Mouse (Mus musculus): ENCODE results near the gene Anapc13. TPM values are rescaled to one million over a fixed set of nuclear protein-coding genes. Genes with fewer than 3 reads are reported as not detected.
A peak's percentile ranks its signal among the peaks of the same experiment; 100 is the strongest.

The Anapc13 gene
- polyA plus RNA-seq (2016; fragmentation: Nextera tagmentation; extraction: Ambion mirVana), result 183 and 186 TPM in 2 replicates

DNA sequence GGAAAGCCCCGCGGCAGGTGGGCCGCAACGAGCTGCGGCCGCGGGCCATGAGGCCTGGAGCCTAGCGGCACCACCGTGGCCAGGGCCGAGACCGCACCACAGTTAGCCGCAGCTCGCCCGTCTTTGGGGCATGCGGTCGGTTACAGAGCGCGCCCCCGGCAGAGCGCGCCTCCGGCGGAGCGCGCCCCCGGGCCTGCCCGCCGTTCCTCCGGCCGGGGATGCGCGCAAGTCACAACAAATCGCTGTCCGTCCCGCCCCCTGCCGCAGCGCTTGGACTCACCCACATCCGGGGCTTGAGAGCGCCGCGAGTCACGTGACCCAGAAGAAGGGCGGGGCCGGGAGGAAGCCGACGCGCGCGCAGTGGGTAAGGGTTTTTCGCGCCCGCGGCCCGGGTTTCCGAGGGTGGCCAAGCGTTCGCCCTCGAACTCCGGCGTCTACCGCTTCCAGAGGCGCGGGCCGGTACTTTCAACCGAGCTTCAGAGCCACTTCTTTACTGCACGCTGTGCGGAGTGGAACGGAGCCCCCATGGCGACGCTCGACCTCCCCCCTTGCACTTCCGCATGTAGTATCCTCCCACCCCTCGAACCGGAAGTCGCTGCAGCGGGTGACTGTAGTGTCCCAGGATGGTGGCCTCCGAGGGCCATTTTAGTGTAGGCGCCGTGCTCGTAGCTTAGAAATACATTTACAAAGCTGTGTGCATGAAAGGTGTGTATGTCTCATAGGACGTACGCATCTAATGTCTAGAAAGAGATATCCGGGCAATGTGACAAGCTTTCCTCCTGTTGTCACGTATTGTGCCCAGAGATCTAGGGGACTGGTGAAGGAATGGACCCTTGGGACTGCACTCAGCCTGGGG lies at the start of gene Anapc13, which contains the start of gene Cep63:
TSS of gene Anapc13 (plus strand) at position 314 of the 856 bp plus-strand sequence.
TSS of gene Cep63 (minus strand) at position 552 of the 856 bp plus-strand sequence.
- peak; percentile 98 for DNase-seq (ENCODE audit: low spot score)
- WGBS, result under 1% methylated on average over 80 of the region's 84 CpGs
- H3K27me3 ChIP-seq (ENCODE audit: insufficient read depth, poor library complexity, severe bottlenecking), result no peaks in the 10 kb centered on the region
- H3K9me3 ChIP-seq, result no peaks in the 10 kb centered on the region
- peaks cover 5% of the 10 kb centered on the region; the same call in 1 of the 2 replicates for H3K36me3 ChIP-seq
- peak within 1 kb of the TSS; percentile 99 for H3K27ac ChIP-seq
- peak within 1 kb of the TSS; percentile 95 for H3K4me3 ChIP-seq
- peaks cover 17% of the 10 kb centered on the region for H3K4me1 ChIP-seq

- Histone ChIP-seq H3K27me3 (ENCODE audit: insufficient read depth, poor library complexity, severe bottlenecking) (no peaks in the 10 kb centered on the region), H3K4me1 (peaks cover 4% of the 10 kb centered on the region), H3K9me3 (no peaks in the 10 kb centered on the region), H3K4me3 (no peak overlapping the region), H3K27ac (0 out of 2 replicates have a peak overlapping the region, but pooled peaks have one; percentile 32), H3K36me3 (no peaks in the 10 kb centered on the region)
- 68% methylated on average over 5 of the region's 5 CpGs for WGBS
- no peak for DNase-seq (ENCODE audit: low spot score)
Observed at GRCm38 (mm10) chr9:102577480-102577879, 48.6 kb upstream of the Anapc13 start.

DNA sequence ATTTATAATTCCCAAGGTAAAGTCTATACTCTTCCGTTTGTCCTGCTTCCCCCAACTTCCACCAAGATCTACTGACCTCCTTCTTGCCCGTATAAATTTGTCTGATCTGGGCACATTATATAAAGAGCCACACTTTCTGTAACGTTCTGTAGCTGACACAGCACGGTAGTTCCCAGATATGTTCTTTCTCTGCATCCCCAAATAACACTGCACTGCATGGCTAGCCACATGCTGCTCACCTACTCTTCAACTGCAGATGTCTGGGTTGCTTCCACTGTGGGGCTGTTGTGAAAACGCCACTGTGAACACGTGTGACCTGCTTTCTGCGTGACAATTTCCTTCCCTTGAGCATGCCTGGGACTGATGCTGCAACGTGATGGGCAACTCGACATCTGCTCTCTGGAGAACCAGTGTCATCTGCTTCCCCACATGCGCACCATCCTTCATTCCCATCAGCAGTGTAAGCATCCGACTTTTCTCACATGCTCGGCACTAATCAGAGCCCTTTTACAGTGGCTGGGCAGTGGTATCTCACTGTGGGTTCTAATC lies 44.1 kb upstream of the Anapc13 start:
- 77% methylated on average over 12 of the region's 12 CpGs for WGBS

DNA sequence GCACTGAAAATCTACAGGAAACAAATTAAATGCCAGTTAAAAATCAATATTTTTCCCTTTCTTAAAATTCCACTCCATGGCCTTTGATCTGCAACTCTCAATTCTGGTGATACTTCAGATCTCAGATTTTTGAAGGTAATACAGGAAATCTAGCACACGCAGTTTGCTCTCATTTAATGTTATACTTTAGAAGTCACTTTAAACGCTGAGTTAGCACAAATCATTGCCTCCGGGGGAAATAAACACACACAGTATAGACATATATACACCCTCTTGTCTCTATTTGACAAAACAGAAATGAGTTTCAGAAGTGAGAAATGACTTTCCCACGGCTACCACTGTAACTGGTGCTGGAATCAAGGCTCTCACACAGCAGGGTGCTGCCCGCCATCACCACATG lies 38.7 kb upstream of the Anapc13 start:
- Histone ChIP-seq H3K27ac (no peak overlapping the region), H3K27me3 (ENCODE audit: insufficient read depth, poor library complexity, severe bottlenecking) (no peaks in the 10 kb centered on the region), H3K36me3 (peaks cover 36% of the 10 kb centered on the region), H3K4me3 (no peak overlapping the region), H3K4me1 (no peaks in the 10 kb centered on the region), H3K9me3 (no peaks in the 10 kb centered on the region)
- no peak for DNase-seq (ENCODE audit: low spot score)
- 93% methylated on average over 5 of the region's 5 CpGs for WGBS

More for the DNA sequence above, 44.1 kb upstream of the Anapc13 start:
- no peak for DNase-seq (ENCODE audit: low spot score)
- H3K36me3 ChIP-seq, result peaks cover 23% of the 10 kb centered on the region
- H3K27me3 ChIP-seq (ENCODE audit: insufficient read depth, poor library complexity, severe bottlenecking), result no peaks in the 10 kb centered on the region
- peaks cover 4% of the 10 kb centered on the region for H3K4me1 ChIP-seq
- no peaks in the 10 kb centered on the region for H3K9me3 ChIP-seq
- no peak overlapping the region for H3K27ac ChIP-seq
- H3K4me3 ChIP-seq, result no peak overlapping the region

- Histone ChIP-seq H3K36me3 (peaks cover 22% of the 10 kb centered on the region), H3K9me3 (no peaks in the 10 kb centered on the region), H3K4me1 (0 out of 2 replicates have a peak, but pooled peaks cover 2% of the 10 kb centered on the region), H3K27ac (no peak overlapping the region), H3K4me3 (no peak overlapping the region), H3K27me3 (ENCODE audit: insufficient read depth, poor library complexity, severe bottlenecking) (no peaks in the 10 kb centered on the region)
- WGBS, result 74% methylated on average over 6 of the region's 6 CpGs
- DNase-seq (ENCODE audit: low spot score), result peak; percentile 60
Observed at GRCm38 (mm10) chr9:102594667-102595393, 31.3 kb upstream of the Anapc13 start.

- Histone ChIP-seq H3K9me3 (no peaks in the 10 kb centered on the region), H3K4me3 (no peak overlapping the region), H3K36me3 (peaks cover 22% of the 10 kb centered on the region), H3K27me3 (ENCODE audit: insufficient read depth, poor library complexity, severe bottlenecking) (no peaks in the 10 kb centered on the region), H3K27ac (no peak overlapping the region), H3K4me1 (0 out of 2 replicates have a peak, but pooled peaks cover 2% of the 10 kb centered on the region)
- peak; percentile 58 for DNase-seq (ENCODE audit: low spot score)
- 83% methylated on average over 8 of the region's 8 CpGs for WGBS
Observed at GRCm38 (mm10) chr9:102595662-102596436, 30.2 kb upstream of the Anapc13 start.

DNA sequence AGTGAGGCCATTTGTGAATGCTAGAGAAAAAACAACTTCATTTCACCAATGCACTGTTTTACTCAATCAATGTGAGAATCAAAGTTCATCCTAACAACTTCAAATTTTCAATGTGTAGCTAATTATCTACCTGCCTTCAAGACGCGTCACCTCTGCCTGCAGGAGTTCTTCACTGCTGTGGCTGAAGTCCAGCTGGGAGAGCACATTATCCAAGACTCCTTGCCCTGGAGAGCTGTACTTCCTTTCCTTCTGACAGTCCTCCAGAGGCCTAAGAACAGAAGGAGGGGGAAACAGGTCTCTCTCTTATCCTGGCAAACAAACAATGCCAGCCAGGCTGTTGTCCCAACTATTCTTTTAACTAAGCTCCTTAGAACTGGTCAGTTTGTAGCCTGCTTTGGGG lies 24.9 kb upstream of the Anapc13 start:
- Histone ChIP-seq H3K27ac (no peak overlapping the region), H3K36me3 (peaks cover 17% of the 10 kb centered on the region; the same call in 1 of the 2 replicates), H3K4me1 (no peaks in the 10 kb centered on the region), H3K4me3 (no peak overlapping the region), H3K9me3 (no peaks in the 10 kb centered on the region), H3K27me3 (ENCODE audit: insufficient read depth, poor library complexity, severe bottlenecking) (no peaks in the 10 kb centered on the region)
- 91% methylated on average over 2 of the region's 2 CpGs for WGBS
- DNase-seq (ENCODE audit: low spot score), result no peak

GRCm38 (mm10) chr9:102601666-102602065 lies 24.4 kb upstream of the Anapc13 start:
- H3K4me3 ChIP-seq, result no peak overlapping the region
- no peak for DNase-seq (ENCODE audit: low spot score)
- no peaks in the 10 kb centered on the region for H3K4me1 ChIP-seq
- H3K27me3 ChIP-seq (ENCODE audit: insufficient read depth, poor library complexity, severe bottlenecking), result no peaks in the 10 kb centered on the region
- H3K9me3 ChIP-seq, result no peaks in the 10 kb centered on the region
- H3K36me3 ChIP-seq, result peaks cover 13% of the 10 kb centered on the region; the same call in 1 of the 2 replicates
- no peak overlapping the region for H3K27ac ChIP-seq
- 86% methylated on average over 2 of the region's 2 CpGs for WGBS

- no peaks in the 10 kb centered on the region for H3K27me3 ChIP-seq (ENCODE audit: insufficient read depth, poor library complexity, severe bottlenecking)
- WGBS, result 87% methylated on average over 6 of the region's 6 CpGs
- peaks cover 29% of the 10 kb centered on the region for H3K36me3 ChIP-seq
- no peak for DNase-seq (ENCODE audit: low spot score)
- H3K27ac ChIP-seq, result no peak overlapping the region
- peaks cover 3% of the 10 kb centered on the region; the same call in 1 of the 2 replicates for H3K4me1 ChIP-seq
- no peaks in the 10 kb centered on the region for H3K9me3 ChIP-seq
- no peak overlapping the region for H3K4me3 ChIP-seq
Observed at GRCm38 (mm10) chr9:102605162-102605561, 20.9 kb upstream of the Anapc13 start.

GRCm38 (mm10) chr9:102607471-102607870 lies 18.6 kb upstream of the Anapc13 start:
- Histone ChIP-seq H3K36me3 (peaks cover 46% of the 10 kb centered on the region), H3K27ac (peak overlapping the region; percentile 50), H3K4me3 (no peak overlapping the region), H3K27me3 (ENCODE audit: insufficient read depth, poor library complexity, severe bottlenecking) (no peaks in the 10 kb centered on the region), H3K9me3 (no peaks in the 10 kb centered on the region), H3K4me1 (peaks cover 8% of the 10 kb centered on the region)
- DNase-seq (ENCODE audit: low spot score), result peak; percentile 74
- WGBS, result 56% methylated on average over 5 of the region's 5 CpGs

- Histone ChIP-seq H3K27ac (no peak overlapping the region), H3K36me3 (peaks cover 58% of the 10 kb centered on the region), H3K4me1 (peaks cover 8% of the 10 kb centered on the region), H3K9me3 (no peaks in the 10 kb centered on the region), H3K4me3 (no peak overlapping the region), H3K27me3 (ENCODE audit: insufficient read depth, poor library complexity, severe bottlenecking) (no peaks in the 10 kb centered on the region)
- no peak for DNase-seq (ENCODE audit: low spot score)
- WGBS, result 87% methylated on average over 3 of the region's 3 CpGs
Observed at GRCm38 (mm10) chr9:102609221-102609620, 16.9 kb upstream of the Anapc13 start.

DNA sequence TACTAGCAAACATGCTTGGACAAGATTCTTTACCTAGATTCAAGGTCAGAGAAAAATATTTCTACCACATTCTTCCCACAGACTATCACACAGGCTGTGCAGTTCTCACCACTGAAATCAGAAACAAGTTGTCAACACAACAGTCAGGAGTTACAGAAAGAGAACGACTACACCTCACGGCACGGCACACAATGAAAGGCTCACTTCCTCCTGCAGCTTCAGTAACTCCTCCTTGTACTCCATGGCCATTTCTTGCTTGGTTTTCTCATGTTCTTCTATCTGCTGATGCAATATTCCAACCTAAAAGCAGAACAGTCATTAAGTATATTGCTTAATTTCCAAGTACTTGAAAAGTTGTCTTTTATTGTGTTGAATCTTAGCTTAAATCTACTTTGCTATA lies 11.0 kb upstream of the Anapc13 start:
- Histone ChIP-seq H3K36me3 (peaks cover 58% of the 10 kb centered on the region), H3K27ac (peak overlapping the region; percentile 42; the same call in 1 of the 2 replicates), H3K9me3 (no peaks in the 10 kb centered on the region)

More for the DNA sequence above, 11.0 kb upstream of the Anapc13 start:
- Histone ChIP-seq H3K4me3 (no peak overlapping the region), H3K27me3 (ENCODE audit: insufficient read depth, poor library complexity, severe bottlenecking) (no peaks in the 10 kb centered on the region), H3K4me1 (peaks cover 21% of the 10 kb centered on the region)
- WGBS, result 48% methylated on average over 3 of the region's 3 CpGs
- DNase-seq (ENCODE audit: low spot score), result no peak

Measured in heart, embryonic 10.5 days (tissue).